Mouse (Mus musculus) liver, embryonic 14.5 days (tissue): Measurements from ENCODE around the gene Tnfsf13.

Source experiments
- CTCF ChIP-seq: IDR thresholded peaks from 2 replicates; pipeline ENCODE4 v1.5.1; 2016; ENCODE audit warnings: antibody characterized with exemption, low read depth, control low read depth
- EP300 ChIP-seq: IDR thresholded peaks from 2 replicates; pipeline ENCODE4 v1.6.1; 2016; ENCODE audit warnings: antibody characterized with exemption, low read depth

GRCm38 (mm10) chr11:69683576-69683975 is 2.0 kb downstream of the Tnfsf13 start:
- TF ChIP-seq CTCF (no peak), EP300 (no peak)
